In the genomic region with DNA sequence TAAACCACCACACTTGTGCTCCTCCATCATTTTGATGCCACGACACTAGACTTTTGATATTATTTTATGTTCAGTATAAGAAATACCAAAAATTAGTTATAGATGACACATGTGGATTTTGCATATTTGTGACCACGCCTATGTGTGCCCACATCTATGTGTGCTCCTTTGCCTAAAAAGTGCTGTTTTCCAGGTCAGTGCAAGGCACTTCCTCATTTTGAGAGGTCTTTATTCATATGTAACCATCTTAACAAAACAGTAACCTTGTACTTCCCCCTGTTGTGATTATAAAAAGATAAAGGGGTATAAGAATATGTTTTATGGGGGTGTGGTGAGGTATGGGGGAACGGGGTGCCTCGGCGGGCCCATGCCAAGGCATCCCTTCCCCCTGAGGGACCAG, we compare ENCODE assay signal across 17 mouse cellular contexts.
"Had no signal": no experiment of that assay in that cellular context is flagged by ENCODE, and none has a peak within 500 bp of the region (broad histone marks: within the 10 kb centered on the region; RNA-seq: fewer than 3 reads in every experiment).

No protein-coding gene starts in this region.

- DNase-seq: kidney, adult 11 months; kidney, adult 9 months; kidney, postnatal 10 days; kidney, postnatal 4 days; lung, adult 2 months; lung, postnatal 4 days; midbrain, embryonic 14.5 days; retina, postnatal 1 day; right cerebral cortex, postnatal 4 days; spleen, adult 18-20 months; thymus, postnatal 14 days had no signal

- H3K27ac ChIP-seq: limb, embryonic 10.5 days; liver, embryonic 15.5 days; neural tube, embryonic 15.5 days; stomach, postnatal 0 days had no signal

- ATAC-seq: lung, postnatal 0 days had no signal

- H3K4me3 ChIP-seq: limb, embryonic 10.5 days; liver, embryonic 15.5 days; myocyte; neural tube, embryonic 15.5 days had no signal

- H3K36me3 ChIP-seq: limb, embryonic 10.5 days; liver, embryonic 15.5 days; neural tube, embryonic 15.5 days had no signal

- H3K27me3 ChIP-seq: liver, embryonic 15.5 days; neural tube, embryonic 15.5 days had no signal
